Mouse (Mus musculus) megakaryocyte progenitor cell, adult 5-6 weeks (primary cell): Measurements from ENCODE around the gene Hmgxb4. TPM values are rescaled to one million over a fixed set of nuclear protein-coding genes. Genes with fewer than 3 reads are reported as not detected.

Experiments used
- ATAC-seq: replicated peaks from 2 replicates; pipeline ENCODE4 v1.8.0; 2016; ENCODE audit warnings: mild to moderate bottlenecking, moderate TSS enrichment, inconsistent platforms; ENCODE audit not compliant: poor library complexity
- total RNA-seq, 2 experiments: library from RNA; stranded (forward) in 1 of 2; stranded (reverse) in 1 of 2; fragments of 157-497, 149-512 nt in 1 of 2; fragments of 200-1000 nt in 1 of 2; gene quantifications; 2 replicates each; pipeline versions ENCODE4 v1.2.3 to v1.2.4; 2015 to 2017

Hmgxb4 gene
- total RNA-seq, 2 experiments from 2014 or later = 42.0 to 70.8 TPM

GRCm38 (mm10) chr8:75070297-75070696, 77.1 kb downstream of the Hmgxb4 start:
- ATAC-seq = no peak

GRCm38 (mm10) chr8:75071627-75072346, 78.6 kb downstream of the Hmgxb4 start:
- ATAC-seq = peak; percentile 90

GRCm38 (mm10) chr8:75074876-75075275, 81.7 kb downstream of the Hmgxb4 start:
- no peak for ATAC-seq

GRCm38 (mm10) chr8:75078215-75078614, 85.1 kb downstream of the Hmgxb4 start:
- ATAC-seq = no peak

GRCm38 (mm10) chr8:75078851-75079250, 85.7 kb downstream of the Hmgxb4 start:
- no peak for ATAC-seq

Other genes starting within 250 kb of the Hmgxb4 start
- not detected in 2 replicates for gene Isx, start 120.2 kb upstream of the Hmgxb4 start, total RNA-seq (2015)
- gene Isx, start 120.2 kb upstream of the Hmgxb4 start, total RNA-seq (2017) = not detected in 2 replicates
- 29.6 and 48.4 TPM in 2 replicates for gene Tom1, start 40.3 kb downstream of the Hmgxb4 start, total RNA-seq (2015)
- gene Tom1, start 40.3 kb downstream of the Hmgxb4 start, total RNA-seq (2017) = 26.4 and 34.4 TPM in 2 replicates
- gene Hmox1, start 100.3 kb downstream of the Hmgxb4 start, total RNA-seq (2015) = 0.94 and 2.5 TPM in 2 replicates
- gene Hmox1, start 100.3 kb downstream of the Hmgxb4 start, total RNA-seq (2017) = 2.5 and 3.9 TPM in 2 replicates
- 66.1 and 75.7 TPM in 2 replicates for gene Mcm5, start 116.2 kb downstream of the Hmgxb4 start, total RNA-seq (2015)
- gene Mcm5, start 116.2 kb downstream of the Hmgxb4 start, total RNA-seq (2017) = 289 and 346 TPM in 2 replicates
- gene Rasd2, start 220.6 kb downstream of the Hmgxb4 start, total RNA-seq (2015) = 0.12 TPM in 1 of 2 replicates, not detected in the other
- 0.04 TPM in 1 of 2 replicates, not detected in the other for gene Rasd2, start 220.6 kb downstream of the Hmgxb4 start, total RNA-seq (2017)